Mouse (Mus musculus) heart, postnatal 0 days (tissue): ENCODE measurements around the gene Clec1a. TPM values are rescaled to one million over a fixed set of nuclear protein-coding genes. Genes with fewer than 3 reads are reported as not detected.
A peak's percentile ranks its signal among the peaks of the same experiment; 100 is the strongest.
"Not testable (repeated sequence)": the region's sequence is repeated elsewhere in the genome, so short reads cannot be mapped to it uniquely, and the experiment has no call there.

Source experiments
- ATAC-seq: fragments of 200-750 bp; cut with Nextera tagmentation; 2 replicates; pipeline ENCODE4 v1.8.0; 2017; ENCODE audit warnings: low read depth, moderate number of reproducible peaks, moderate library complexity; ENCODE audit not compliant: insufficient read depth
- DNase-seq: peaks from one replicate; pipeline ENCODE4 v3.0.0-alpha.2; 2016; ENCODE audit warnings: low spot score
- H3K27ac ChIP-seq: fragments of 300-500 bp; sonication (generic); 2 replicates; pipeline ENCODE4 v1.5.1; 2014; ENCODE audit warnings: low read depth, mild to moderate bottlenecking
- H3K27me3 ChIP-seq: fragments of 300-500 bp; sonication (generic); 2 replicates; pipeline ENCODE4 v1.6.1; 2014; ENCODE audit warnings: low read length, mixed read lengths; ENCODE audit not compliant: control insufficient read depth, insufficient read depth
- H3K36me3 ChIP-seq: fragments of 300-500 bp; sonication (generic); replicated peaks from 2 replicates; pipeline ENCODE4 v1.6.1; 2014; ENCODE audit warnings: low read length, mixed read lengths; ENCODE audit not compliant: control insufficient read depth, insufficient read depth
- H3K4me1 ChIP-seq: fragments of 300-500 bp; sonication (generic); 2 replicates; pipeline ENCODE4 v1.6.1; 2014; ENCODE audit warnings: antibody characterized with exemption; ENCODE audit not compliant: control insufficient read depth, insufficient read depth
- H3K4me2 ChIP-seq: fragments of 300-500 bp; sonication (generic); 2 replicates; pipeline ENCODE4 v1.6.1; 2014; ENCODE audit warnings: low read depth, mild to moderate bottlenecking, low read length, moderate library complexity
- H3K4me3 ChIP-seq: fragments of 300-500 bp; sonication (generic); 2 replicates; pipeline ENCODE4 v1.5.1; 2014; ENCODE audit warnings: low read depth, low read length
- H3K9ac ChIP-seq: fragments of 300-500 bp; sonication (generic); replicated peaks from 2 replicates; pipeline ENCODE4 v1.6.1; 2014; ENCODE audit warnings: low read depth, low read length, mixed read lengths
- H3K9me3 ChIP-seq: fragments of 300-500 bp; sonication (generic); replicated peaks from 2 replicates; pipeline ENCODE4 v1.6.1; 2016; ENCODE audit warnings: low read length; ENCODE audit not compliant: control insufficient read depth
- CTCF ChIP-seq: IDR thresholded peaks from 2 replicates; pipeline ENCODE4 v1.5.1; 2016; ENCODE audit warnings: antibody characterized with exemption, control low read depth, low read depth
- EP300 ChIP-seq: IDR thresholded peaks from 2 replicates; pipeline ENCODE4 v1.6.1; 2016; ENCODE audit warnings: antibody characterized with exemption, low read depth
- WGBS: fragments of 180-500 bp; shearing (Covaris S2); extraction: QIAGEN DNeasy Blood & Tissue Kit; methylation state at CpG from one replicate; pipeline ENCODE4 v1.1.7; 2014; 5-methylcytosine and 5-hydroxymethylcytosine counted together
- polyA plus RNA-seq: library from polyadenylated mRNA; unstranded; fragments of >200 nt; fragmentation: Nextera tagmentation; extraction: Ambion mirVana; gene quantifications from 2 replicates; pipeline ENCODE4 v1.2.1, GENCODE M21; 2015
- total RNA-seq: library from RNA; depleted of rRNA; stranded (reverse); fragments of >200 nt; gene quantifications from 2 replicates; pipeline ENCODE4 v1.2.3, GENCODE M21; 2014; ENCODE audit warnings: low replicate concordance; rRNA removed

Clec1a gene
- 8.9 and 23.3 TPM in 2 replicates for total RNA-seq
- polyA plus RNA-seq: 9.1 and 10.5 TPM in 2 replicates

GRCm38 (mm10) chr6:129451411-129452039 is at the start of gene Clec1a:
Gene Clec1a, minus strand, starts transcription at chr6:129452000.
- peak within 1 kb of the TSS; percentile 53 for H3K4me2 ChIP-seq
- no peaks in the 10 kb centered on the region for H3K9me3 ChIP-seq
- no peaks in the 10 kb centered on the region for H3K4me1 ChIP-seq
- H3K9ac ChIP-seq: peak within 1 kb of the TSS; percentile 42; the same call in 1 of the 2 replicates
- WGBS: 41% methylated on average over 13 of the region's 13 CpGs
- no peaks in the 10 kb centered on the region for H3K27me3 ChIP-seq
- peak within 1 kb of the TSS; percentile 76 for H3K27ac ChIP-seq
- TF ChIP-seq EP300: no peak
- TF ChIP-seq CTCF: no peak
- peak within 1 kb of the TSS; percentile 43 for H3K4me3 ChIP-seq
- H3K36me3 ChIP-seq: no peaks in the 10 kb centered on the region
- DNase-seq (peak; percentile 43), ATAC-seq (peak; percentile 51; the same call in 1 of the 2 replicates)

DNA sequence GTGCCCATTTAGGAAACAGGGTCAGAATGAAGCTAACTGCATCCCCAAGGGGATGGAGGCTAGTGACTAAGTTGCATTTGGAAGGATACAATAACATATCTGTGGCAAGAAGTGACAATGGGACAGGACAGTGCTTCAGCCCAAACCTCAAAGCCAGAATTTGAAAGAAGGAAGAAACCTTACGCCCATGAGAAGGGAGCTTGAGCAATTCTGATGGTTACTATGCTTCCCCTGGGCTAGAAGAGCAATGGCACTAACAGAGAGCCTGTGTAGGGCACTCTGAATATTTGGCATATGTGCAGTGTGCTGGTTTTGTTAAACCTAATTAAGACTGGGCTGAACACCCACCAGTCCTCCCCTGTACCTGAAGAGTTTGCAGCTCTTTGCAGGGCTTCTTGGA is 47.7 kb upstream of the Clec1a start:
- H3K9ac ChIP-seq, ATAC-seq, H3K4me2 ChIP-seq, H3K4me3 ChIP-seq, H3K9me3 ChIP-seq, H3K27me3 ChIP-seq, DNase-seq, H3K27ac ChIP-seq, H3K4me1 ChIP-seq, H3K36me3 ChIP-seq: not testable (repeated sequence)
- WGBS: 73% methylated on average over 1 of the region's 1 CpGs

- ATAC-seq: no peak
- Histone ChIP-seq H3K9ac (no peak overlapping the region), H3K9me3 (no peaks in the 10 kb centered on the region), H3K4me1 (no peaks in the 10 kb centered on the region), H3K27me3 (no peaks in the 10 kb centered on the region), H3K4me3 (no peak overlapping the region), H3K27ac (no peak overlapping the region), H3K36me3 (no peaks in the 10 kb centered on the region), H3K4me2 (no peak overlapping the region)
- WGBS: 81% methylated on average over 3 of the region's 3 CpGs
- no peak for DNase-seq
- TF ChIP-seq CTCF (no peak), EP300 (no peak)
These were observed 45.8 kb upstream of the Clec1a start for GRCm38 (mm10) chr6:129497345-129498218.

DNA sequence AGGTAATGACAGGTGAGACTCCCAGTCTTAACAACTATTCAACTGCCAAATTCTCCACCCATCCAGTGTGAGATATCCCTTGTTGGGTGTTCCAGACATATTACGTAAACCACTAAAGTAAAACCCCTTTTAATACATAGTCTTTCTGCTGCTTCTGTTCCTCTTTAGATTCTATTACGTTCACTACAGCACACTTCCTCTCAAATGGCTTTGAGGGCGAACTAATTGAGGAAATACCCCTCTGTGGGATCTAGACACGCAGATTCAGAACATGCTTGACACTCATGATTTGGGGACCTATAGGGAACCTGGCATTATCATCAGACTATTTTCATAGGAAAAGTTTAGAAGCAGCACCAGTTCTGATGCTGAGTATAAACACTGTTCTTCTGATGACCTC is 43.1 kb upstream of the Clec1a start:
- Histone ChIP-seq H3K27me3 (no peaks in the 10 kb centered on the region), H3K36me3 (no peaks in the 10 kb centered on the region), H3K9me3 (no peaks in the 10 kb centered on the region), H3K9ac (no peak overlapping the region), H3K4me2 (no peak overlapping the region), H3K27ac (no peak overlapping the region), H3K4me3 (no peak overlapping the region), H3K4me1 (no peaks in the 10 kb centered on the region)
- ATAC-seq: no peak
- DNase-seq: no peak
- WGBS: 70% methylated on average over 4 of the region's 4 CpGs
- TF ChIP-seq CTCF: no peak
- TF ChIP-seq EP300: no peak

- TF ChIP-seq CTCF: no peak
- TF ChIP-seq EP300: no peak
- WGBS: 62% methylated on average over 8 of the region's 8 CpGs
- Histone ChIP-seq H3K9ac (no peak overlapping the region), H3K27ac (no peak overlapping the region), H3K27me3 (no peaks in the 10 kb centered on the region), H3K9me3 (no peaks in the 10 kb centered on the region), H3K4me2 (no peak overlapping the region), H3K4me3 (no peak overlapping the region), H3K36me3 (no peaks in the 10 kb centered on the region), H3K4me1 (no peaks in the 10 kb centered on the region)
- ATAC-seq: no peak
- no peak for DNase-seq
These were observed 28.5 kb upstream of the Clec1a start for GRCm38 (mm10) chr6:129480089-129480958.
